Mouse (Mus musculus): ENCODE measurements around the gene Dhx32.

DNA sequence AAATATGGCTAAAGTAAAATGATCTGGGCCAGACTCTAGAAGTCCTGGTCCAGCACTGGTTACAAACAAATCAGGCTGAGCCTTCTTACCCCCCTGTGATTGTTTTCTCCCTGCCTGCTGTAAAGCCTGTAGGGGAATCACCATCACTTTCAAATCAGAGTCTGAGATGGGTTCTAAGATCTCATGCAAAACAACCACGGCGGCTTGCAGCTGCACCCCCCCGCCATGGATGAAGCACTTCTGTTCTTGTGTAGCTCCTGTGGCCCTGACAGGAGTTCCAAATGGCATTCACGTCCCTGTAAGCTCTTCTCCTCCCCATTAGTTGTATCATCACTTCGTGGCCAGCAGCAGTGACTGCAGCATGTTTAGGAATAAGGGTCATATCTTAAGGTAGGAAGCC, 98.9 kb downstream of the Dhx32 start:
- no peak for TF ChIP-seq CTCF (conservative IDR thresholded peaks at IDR 0.05; ENCODE audit: low read length)
- TF ChIP-seq NANOG (IDR thresholded peaks at IDR 0.05; ENCODE audit: borderline replicate concordance, low read length), result no peak
